Mouse (Mus musculus) liver, postnatal 0 days (tissue): ENCODE measurements around the gene Dnal4.

ENCODE experiments used
- CTCF ChIP-seq: sonication (generic); IDR thresholded peaks from 2 replicates; pipeline ENCODE4 v1.5.1; 2016; ENCODE audit warnings: antibody characterized with exemption, low read depth
- EP300 ChIP-seq: IDR thresholded peaks from 2 replicates; pipeline ENCODE4 v1.6.1; 2016; ENCODE audit warnings: antibody characterized with exemption, low read depth, mild to moderate bottlenecking

DNA sequence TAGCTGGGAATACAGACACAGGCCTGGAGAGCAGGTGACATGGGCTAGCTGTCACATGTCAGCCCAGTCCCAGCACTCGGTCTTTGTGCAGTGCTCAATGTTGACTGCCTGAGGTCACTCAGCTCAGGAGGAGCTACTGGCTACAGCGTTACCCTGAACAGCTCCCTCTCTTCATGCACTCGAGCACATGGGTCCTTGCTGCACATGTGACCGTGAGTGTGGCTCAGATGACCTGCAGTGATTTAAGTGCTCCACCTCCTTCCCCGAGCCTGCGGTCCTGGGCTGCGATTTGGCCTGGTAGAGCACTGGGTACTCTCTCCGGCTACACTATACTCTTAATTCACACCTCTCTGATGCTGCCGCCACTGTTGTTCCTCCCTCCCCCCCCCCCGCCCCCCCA is 11.5 kb downstream of the Dnal4 start:
- TF ChIP-seq CTCF (no peak), EP300 (no peak)
